Mouse (Mus musculus) C2C12 (cell line): ENCODE measurements around the gene Zfp809.

Source experiments
- CEBPB ChIP-seq: IDR thresholded peaks from one replicate; pipeline ENCODE4 v1.6.1; 2011; ENCODE audit warnings: low read depth, mild to moderate bottlenecking, control low read depth, moderate library complexity
- CTCF ChIP-seq: IDR thresholded peaks from one replicate; pipeline ENCODE4 v1.5.1; 2011; ENCODE audit not compliant: control insufficient read depth, insufficient read depth, insufficient read length
- MAX ChIP-seq: IDR thresholded peaks from one replicate; pipeline ENCODE4 v1.6.1; 2011; ENCODE audit warnings: mild to moderate bottlenecking, control low read depth
- MYOD1 ChIP-seq: IDR thresholded peaks from one replicate; pipeline ENCODE4 v1.6.1; 2011; ENCODE audit warnings: low read depth; ENCODE audit not compliant: control insufficient read depth, insufficient read length
- MYOG ChIP-seq: IDR thresholded peaks from one replicate; pipeline ENCODE4 v1.6.1; 2011; ENCODE audit not compliant: control insufficient read depth, insufficient read length; ENCODE audit errors: extremely low read depth
- USF1 ChIP-seq: IDR thresholded peaks from one replicate; pipeline ENCODE4 v1.6.1; 2011; ENCODE audit warnings: low read depth, mild to moderate bottlenecking, control low read depth, moderate library complexity

- no peak for TF ChIP-seq MAX
- no peak for TF ChIP-seq CTCF
- no peak for TF ChIP-seq CEBPB
- no peak for TF ChIP-seq MYOD1
- TF ChIP-seq MYOG, result no peak
- no peak for TF ChIP-seq USF1
Observed at GRCm38 (mm10) chr9:22262611-22263010, 37.1 kb downstream of the Zfp809 start.
